Mouse (Mus musculus) liver, adult 2 months (tissue): ENCODE results near the gene Plxna4.

Experiments used
- CTCF ChIP-seq: fragments of 200-500 bp; IDR thresholded peaks from 2 replicates; pipeline ENCODE4 v1.5.1; 2011; ENCODE audit warnings: low read depth, low read length, control low read depth
- POLR2A ChIP-seq: fragments of 200-500 bp; IDR thresholded peaks from 2 replicates; pipeline ENCODE4 v1.6.1; 2011; ENCODE audit warnings: low read length, control low read depth; ENCODE audit not compliant: insufficient read depth; ENCODE audit errors: extremely low read depth

- no peak for TF ChIP-seq CTCF
- no peak for TF ChIP-seq POLR2A
These were observed 369.4 kb downstream of the Plxna4 start for GRCm38 (mm10) chr6:32218544-32218943.
